ENCODE assay signal across 8 mouse cellular contexts in the genomic region with DNA sequence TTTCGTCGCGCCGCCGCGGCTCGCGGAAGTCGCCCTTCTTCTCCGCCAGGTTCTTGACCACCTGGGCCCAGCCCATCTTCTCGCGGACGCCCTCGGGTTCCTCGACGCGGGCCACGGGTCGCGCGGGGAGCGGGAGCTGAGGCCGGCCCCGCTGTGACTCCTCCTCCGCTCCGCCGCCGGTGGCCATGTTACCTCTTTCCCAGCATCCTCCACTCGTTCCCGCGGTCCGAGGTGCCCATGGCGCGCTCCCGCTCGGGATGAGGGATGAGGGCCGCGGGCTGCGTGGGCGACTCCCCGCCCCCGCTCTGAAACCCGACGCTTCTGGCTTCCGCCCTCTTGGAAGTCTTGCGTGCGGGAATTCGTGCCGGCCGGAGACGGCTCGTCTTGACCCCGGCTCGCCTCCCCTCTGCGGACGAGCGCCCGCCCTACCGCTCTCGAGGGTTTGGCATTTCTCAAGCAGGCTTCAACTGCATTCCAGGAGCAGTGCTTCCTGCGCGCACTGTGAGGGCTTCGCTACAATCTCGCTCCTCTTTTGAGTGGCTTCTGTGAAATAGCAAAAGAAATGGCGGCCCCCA. TPM values are rescaled to one million over a fixed set of nuclear protein-coding genes. Genes with fewer than 3 reads are reported as not detected.
DNase-seq lines count a peak whose midpoint lies in the region; ATAC-seq and TF ChIP-seq lines count a peak whose summit lies in the region.

A gene (minus strand): TSS at position 437 of the 575 bp plus-strand sequence.

- H3K27ac ChIP-seq in cerebellum, adult 2 months (ENCODE audit: insufficient read depth, low read length) = peak within 1 kb of the TSS; percentile 96
- peak within 1 kb of the TSS; percentile 96 for H3K27ac ChIP-seq in forebrain, embryonic 16.5 days (ENCODE audit: low read length)
- H3K27ac ChIP-seq in liver, embryonic 14.5 days = peak within 1 kb of the TSS; percentile 38
- peak within 1 kb of the TSS; percentile 90 for H3K27ac ChIP-seq in neural tube, embryonic 11.5 days (ENCODE audit: low read depth, low read length)
- peak within 1 kb of the TSS; percentile 99 for H3K27ac ChIP-seq in stomach, embryonic 14.5 days (ENCODE audit: low read length)

- peak; percentile 64 for DNase-seq in G1E (ENCODE audit: low spot score)
- peak; percentile 90 to 92 for DNase-seq in cerebellum, adult 2 months
- DNase-seq in heart, postnatal 14 days = peak; percentile 88 to 89
- peak; percentile 92 to 96 for DNase-seq in kidney, postnatal 4 days
- peak in 2 of 3 experiments; percentile 60 for DNase-seq in liver, embryonic 14.5 days (ENCODE audit: low read depth in 3 of 3, low spot score in 3 of 3)
- peak; percentile 95 for DNase-seq in neural tube, embryonic 11.5 days (ENCODE audit: low spot score)

- peaks cover 37% of the 10 kb centered on the region for H3K9me3 ChIP-seq in G1E (replicated peaks)
- peaks cover 3% of the 10 kb centered on the region; the same call in 1 of the 2 replicates for H3K9me3 ChIP-seq in forebrain, embryonic 16.5 days (ENCODE audit: control insufficient read depth, low read length)
- H3K9me3 ChIP-seq in liver, embryonic 14.5 days (ENCODE audit: control insufficient read depth, low read length) = peaks cover 3% of the 10 kb centered on the region; the same call in 1 of the 2 replicates
- H3K9me3 ChIP-seq in neural tube, embryonic 11.5 days (ENCODE audit: control insufficient read depth, low read length) = 0 out of 2 replicates have a peak, but pooled peaks cover 3% of the 10 kb centered on the region
- H3K9me3 ChIP-seq in stomach, embryonic 14.5 days (ENCODE audit: control insufficient read depth, low read depth, low read length) = no peaks in the 10 kb centered on the region

- no peak for ATAC-seq in G1E (ENCODE audit: extremely low read depth, insufficient number of reproducible peaks, low FRiP score, poor library complexity, severe bottlenecking)
- ATAC-seq in forebrain, embryonic 16.5 days = peak; percentile 85
- ATAC-seq in liver, embryonic 14.5 days (ENCODE audit: insufficient read depth) = peak; percentile 78
- peak; percentile 71 for ATAC-seq in neural tube, embryonic 11.5 days (ENCODE audit: insufficient read depth, low FRiP score, low TSS enrichment)
- ATAC-seq in stomach, embryonic 14.5 days (ENCODE audit: insufficient number of reproducible peaks, insufficient read depth, low FRiP score, low read depth) = peak; percentile 85

- no peaks in the 10 kb centered on the region for H3K27me3 ChIP-seq in G1E (ENCODE audit: insufficient read depth, low read length)
- no peaks in the 10 kb centered on the region for H3K27me3 ChIP-seq in cerebellum, adult 2 months (ENCODE audit: control insufficient read depth, insufficient read depth, low read length)
- H3K27me3 ChIP-seq in forebrain, embryonic 16.5 days (replicated peaks; ENCODE audit: control insufficient read depth, insufficient read depth, low read length) = no peaks in the 10 kb centered on the region
- no peaks in the 10 kb centered on the region for H3K27me3 ChIP-seq in liver, embryonic 14.5 days (ENCODE audit: control insufficient read depth, insufficient read depth, low read length)
- no peaks in the 10 kb centered on the region for H3K27me3 ChIP-seq in neural tube, embryonic 11.5 days (ENCODE audit: control insufficient read depth, insufficient read depth, low read length)
- H3K27me3 ChIP-seq in stomach, embryonic 14.5 days (ENCODE audit: control insufficient read depth, insufficient read depth, low read length) = no peaks in the 10 kb centered on the region

- intact Hi-C loops in heart, postnatal 14 days (cut with DNase I) = loop anchor here (1.0 kb wide), 2 partner anchors 17 to 23 kb away; no protein-coding TSS in a partner anchor

- H3K4me3 ChIP-seq in G1E (ENCODE audit: low read depth, low read length) = peak within 1 kb of the TSS; percentile 78
- peak within 1 kb of the TSS; percentile 61 for H3K4me3 ChIP-seq in cerebellum, adult 2 months (replicated peaks; ENCODE audit: insufficient read depth, low read depth, low read length)
- peak within 1 kb of the TSS; percentile 92 for H3K4me3 ChIP-seq in forebrain, embryonic 16.5 days (replicated peaks; ENCODE audit: low read length)
- peak within 1 kb of the TSS; percentile 68 to 89 for H3K4me3 ChIP-seq in liver, embryonic 14.5 days (ENCODE audit: insufficient read depth in 1 of 2, low read depth in 2 of 2, low read length in 2 of 2)
- peak within 1 kb of the TSS; percentile 81 for H3K4me3 ChIP-seq in neural tube, embryonic 11.5 days (ENCODE audit: low read depth, low read length)
- H3K4me3 ChIP-seq in stomach, embryonic 14.5 days (ENCODE audit: low read depth, low read length) = peak within 1 kb of the TSS; percentile 85

- H3K4me2 ChIP-seq in forebrain, embryonic 16.5 days (ENCODE audit: low read length) = peak within 1 kb of the TSS; percentile 90
- peak within 1 kb of the TSS; percentile 90 for H3K4me2 ChIP-seq in liver, embryonic 14.5 days (ENCODE audit: low read depth)
- peak within 1 kb of the TSS; percentile 92 for H3K4me2 ChIP-seq in neural tube, embryonic 11.5 days (ENCODE audit: low read depth)
- peak within 1 kb of the TSS; percentile 92 for H3K4me2 ChIP-seq in stomach, embryonic 14.5 days (replicated peaks; ENCODE audit: low read depth, low read length)

- peak; percentile 72 for TF ChIP-seq POLR2A in cerebellum, adult 2 months (IDR thresholded peaks at IDR 0.05; ENCODE audit: borderline replicate concordance, insufficient read depth, low read length)

- peaks cover 16% of the 10 kb centered on the region for H3K36me3 ChIP-seq in G1E (replicated peaks)
- H3K36me3 ChIP-seq in forebrain, embryonic 16.5 days (ENCODE audit: control insufficient read depth, insufficient read depth) = no peaks in the 10 kb centered on the region
- H3K36me3 ChIP-seq in liver, embryonic 14.5 days (replicated peaks; ENCODE audit: control insufficient read depth, insufficient read depth, low read depth) = peaks cover 5% of the 10 kb centered on the region; the same call in 1 of the 2 replicates
- no peaks in the 10 kb centered on the region for H3K36me3 ChIP-seq in neural tube, embryonic 11.5 days (ENCODE audit: control insufficient read depth, insufficient read depth, low read length)
- no peaks in the 10 kb centered on the region for H3K36me3 ChIP-seq in stomach, embryonic 14.5 days (ENCODE audit: control insufficient read depth, insufficient read depth, low read length)

- no peak for TF ChIP-seq CTCF in G1E (IDR thresholded peaks at IDR 0.05; ENCODE audit: low read depth, low read length)
- TF ChIP-seq CTCF in cerebellum, adult 2 months (IDR thresholded peaks at IDR 0.05; ENCODE audit: borderline replicate concordance, insufficient read depth, low read depth, low read length) = no peak
- TF ChIP-seq CTCF in liver, embryonic 14.5 days (IDR thresholded peaks at IDR 0.05; ENCODE audit: low read depth) = no peak

- TF ChIP-seq EP300 in liver, embryonic 14.5 days (IDR thresholded peaks at IDR 0.05; ENCODE audit: low read depth) = no peak

- H3K9ac ChIP-seq in forebrain, embryonic 16.5 days (replicated peaks; ENCODE audit: low read depth, low read length) = peak within 1 kb of the TSS; percentile 94
- peak within 1 kb of the TSS; percentile 93 for H3K9ac ChIP-seq in liver, embryonic 14.5 days (replicated peaks)
- peak within 1 kb of the TSS; percentile 99 for H3K9ac ChIP-seq in neural tube, embryonic 11.5 days (ENCODE audit: low read length)
- H3K9ac ChIP-seq in stomach, embryonic 14.5 days (replicated peaks; ENCODE audit: low read depth, low read length) = peak within 1 kb of the TSS; percentile 99

- H3K4me1 ChIP-seq in G1E (ENCODE audit: insufficient read depth, low read depth, low read length) = peaks cover 27% of the 10 kb centered on the region
- H3K4me1 ChIP-seq in cerebellum, adult 2 months (ENCODE audit: control insufficient read depth, insufficient read depth, low read length) = peaks cover 18% of the 10 kb centered on the region
- H3K4me1 ChIP-seq in forebrain, embryonic 16.5 days (replicated peaks; ENCODE audit: control insufficient read depth, insufficient read depth, low read length) = peaks cover 42% of the 10 kb centered on the region
- H3K4me1 ChIP-seq in liver, embryonic 14.5 days (replicated peaks; ENCODE audit: control insufficient read depth in 2 of 2, insufficient read depth in 2 of 2, low read length in 1 of 2) = peaks cover 16 to 27% of the 10 kb centered on the region in 2 experiments
- H3K4me1 ChIP-seq in neural tube, embryonic 11.5 days (ENCODE audit: control insufficient read depth, insufficient read depth, low read length) = peaks cover 25% of the 10 kb centered on the region
- H3K4me1 ChIP-seq in stomach, embryonic 14.5 days (ENCODE audit: control insufficient read depth, insufficient read depth, low read length) = peaks cover 26% of the 10 kb centered on the region

- 1% methylated on average over 65 of the region's 65 CpGs for WGBS in cerebellum, adult 2 months
- under 1% methylated on average over 60 of the region's 65 CpGs for WGBS in forebrain, embryonic 16.5 days
- WGBS in liver, embryonic 14.5 days (ENCODE audit: insufficient replicate concordance) = under 1% methylated on average over 64 of the region's 65 CpGs
- WGBS in neural tube, embryonic 11.5 days = under 1% methylated on average over 61 of the region's 65 CpGs
- WGBS in stomach, embryonic 14.5 days = under 1% methylated on average over 65 of the region's 65 CpGs

RNA-seq across cellular contexts. Expression of the gene that starts here (rescaled TPM):
- total RNA-seq in G1E (2014; fragmentation: Nextera tagmentation) (21.1 and 23.7 TPM in 2 replicates), G1E (2017) (12.4 and 12.9 TPM in 2 replicates)
- 21.8 and 22.8 TPM in 2 replicates for polyA plus RNA-seq in G1E (2012)
- polyA plus RNA-seq in cerebellum, adult 2 months (2012; rRNA removed) = 10.7 and 11.9 TPM in 2 replicates
- polyA plus RNA-seq in forebrain, embryonic 16.5 days (2015; fragmentation: Nextera tagmentation; extraction: Ambion mirVana) = 13.3 and 14.1 TPM in 2 replicates
- total RNA-seq in heart, postnatal 14 days (2021) = 10 to 100 TPM; 12.0 TPM
- 7.6 and 9.1 TPM in 2 replicates for polyA plus RNA-seq in liver, embryonic 14.5 days (2012; rRNA removed)
- polyA plus RNA-seq in liver, embryonic 14.5 days (2014; fragmentation: Nextera tagmentation; extraction: Ambion mirVana) = 8.7 and 10.7 TPM in 2 replicates
- 52.7 and 55.2 TPM in 2 replicates for polyA plus RNA-seq in neural tube, embryonic 11.5 days (2014; fragmentation: Nextera tagmentation; extraction: Ambion mirVana)
- polyA plus RNA-seq in stomach, embryonic 14.5 days (2014; fragmentation: Nextera tagmentation; extraction: Ambion mirVana) = 41.0 and 43.5 TPM in 2 replicates

Comparison
In these comparisons a context has a peak if more than half of its experiments do, and no peak if none do; other contexts are left out.
1. H3K27ac ChIP-seq: peak in every context shown above with its lines; median percentile 99 in stomach, embryonic 14.5 days; 96 in cerebellum, adult 2 months; 96 in forebrain, embryonic 16.5 days; 90 in neural tube, embryonic 11.5 days; 38 in liver, embryonic 14.5 days.